Mouse (Mus musculus) MEL (cell line): ENCODE measurements around the gene Smarcd2. TPM values are rescaled to one million over a fixed set of nuclear protein-coding genes. Genes with fewer than 3 reads are reported as not detected.

ENCODE experiments used
- DNase-seq: peaks from one replicate; pipeline ENCODE4 v3.0.0; 2011; ENCODE audit warnings: low read depth, low spot score
- H3K27ac ChIP-seq: 2 replicates; pipeline ENCODE4 v1.5.1; 2012; ENCODE audit warnings: low read depth, mild to moderate bottlenecking, control low read depth, low read length, moderate library complexity; ENCODE audit not compliant: control insufficient read depth
- H3K27me3 ChIP-seq, 2 experiments: fragments of 150-350 bp in 1 of 2; sonication (generic) in 1 of 2; 2 replicates each; pipeline ENCODE4 v1.6.1; 2012; ENCODE audit warnings: low read length in 2 of 2, mild to moderate bottlenecking in 2 of 2, improper control_type of control experiment in 1 of 2, moderate library complexity in 1 of 2; ENCODE audit not compliant: insufficient read depth in 2 of 2, control insufficient read depth in 1 of 2
- H3K36me3 ChIP-seq, 2 experiments: 2 replicates each; pipeline ENCODE4 v1.6.1; 2012 to 2014; ENCODE audit warnings: low read length in 2 of 2, improper control_type of control experiment in 1 of 2, inconsistent platforms in 1 of 2, mild to moderate bottlenecking in 1 of 2; ENCODE audit not compliant: insufficient read depth in 2 of 2, control insufficient read depth in 1 of 2
- H3K4me1 ChIP-seq, 2 experiments: fragments of 150-350 bp in 1 of 2; sonication (generic) in 1 of 2; 2 replicates each; pipeline ENCODE4 v1.6.1; 2012; ENCODE audit warnings: low read length in 2 of 2, improper control_type of control experiment in 1 of 2, mild to moderate bottlenecking in 1 of 2; ENCODE audit not compliant: insufficient read depth in 2 of 2, control insufficient read depth in 1 of 2
- H3K4me3 ChIP-seq, 2 experiments: fragments of 150-350 bp in 1 of 2; sonication (generic) in 1 of 2; 2 replicates each; pipeline ENCODE4 v1.5.1; 2012; ENCODE audit warnings: low read depth in 2 of 2, low read length in 2 of 2, mild to moderate bottlenecking in 2 of 2, moderate library complexity in 2 of 2, control low read depth in 1 of 2, improper control_type of control experiment in 1 of 2; ENCODE audit not compliant: control insufficient read depth in 1 of 2, insufficient read depth in 1 of 2
- H3K79me2 ChIP-seq: 2 replicates; pipeline ENCODE4 v1.6.1; 2012; ENCODE audit warnings: mild to moderate bottlenecking, low read length, moderate library complexity; ENCODE audit not compliant: control insufficient read depth, poor library complexity, insufficient read depth
- H3K9ac ChIP-seq: 2 replicates; pipeline ENCODE4 v1.6.1; 2012; ENCODE audit warnings: low read depth, mild to moderate bottlenecking, control low read depth, low read length, moderate library complexity; ENCODE audit not compliant: control insufficient read depth, poor library complexity, severe bottlenecking
- H3K9me3 ChIP-seq: fragments of 150-350 bp; sonication (generic); replicated peaks from 2 replicates; pipeline ENCODE4 v1.6.1; 2012; ENCODE audit warnings: mild to moderate bottlenecking, low read length, improper control_type of control experiment, moderate library complexity; ENCODE audit not compliant: insufficient read depth
- BHLHE40 ChIP-seq: IDR thresholded peaks from 2 replicates; pipeline ENCODE4 v1.6.1; 2012; ENCODE audit warnings: low read depth, mild to moderate bottlenecking, inconsistent platforms, low read length, improper control_type of control experiment, borderline replicate concordance
- E2F4 ChIP-seq: IDR thresholded peaks from 2 replicates; pipeline ENCODE4 v1.6.1; 2011; ENCODE audit warnings: low read depth, low read length, improper control_type of control experiment, borderline replicate concordance
- GABPA ChIP-seq: IDR thresholded peaks from 2 replicates; pipeline ENCODE4 v1.6.1; 2012; ENCODE audit warnings: low read depth, mild to moderate bottlenecking, inconsistent platforms, low read length, improper control_type of control experiment, moderate library complexity
- GATA1 ChIP-seq: IDR thresholded peaks from 2 replicates; pipeline ENCODE4 v1.6.1; 2011; ENCODE audit warnings: low read depth, low read length, improper control_type of control experiment
- JUND ChIP-seq: IDR thresholded peaks from 2 replicates; pipeline ENCODE4 v1.6.1; 2011; ENCODE audit warnings: low read depth, mild to moderate bottlenecking, improper control_type of control experiment, low read length
- KAT2A ChIP-seq: conservative IDR thresholded peaks from 2 replicates; pipeline ENCODE4 v1.6.1; 2012; ENCODE audit warnings: low read depth, low read length, improper control_type of control experiment, inconsistent platforms
- MAFK ChIP-seq: IDR thresholded peaks from 2 replicates; pipeline ENCODE4 v1.6.1; 2011; ENCODE audit warnings: low read depth, mild to moderate bottlenecking, low read length, improper control_type of control experiment, borderline replicate concordance
- MXI1 ChIP-seq: IDR thresholded peaks from 2 replicates; pipeline ENCODE4 v1.6.1; 2011; ENCODE audit warnings: mild to moderate bottlenecking, low read depth, low read length, improper control_type of control experiment
- MYB ChIP-seq: IDR thresholded peaks from 2 replicates; pipeline ENCODE4 v1.6.1; 2011; ENCODE audit warnings: mild to moderate bottlenecking, low read depth, low read length, improper control_type of control experiment
- MYC ChIP-seq: IDR thresholded peaks from 2 replicates; pipeline ENCODE4 v1.6.1; 2011; ENCODE audit warnings: low read depth, mild to moderate bottlenecking, low read length, improper control_type of control experiment, moderate library complexity
- NRF1 ChIP-seq: IDR thresholded peaks from 2 replicates; pipeline ENCODE4 v1.6.1; 2014; ENCODE audit warnings: low read depth, mild to moderate bottlenecking, inconsistent platforms, low read length, improper control_type of control experiment, moderate library complexity; ENCODE audit not compliant: poor library complexity, insufficient read depth, severe bottlenecking
- POLR2A ChIP-seq, 2 experiments: IDR thresholded peaks; 2 replicates each; pipeline ENCODE4 v1.6.1; 2011 to 2012; ENCODE audit warnings: low read length in 2 of 2, mild to moderate bottlenecking in 2 of 2, control low read depth in 1 of 2, improper control_type of control experiment in 1 of 2, low read depth in 1 of 2, moderate library complexity in 1 of 2; ENCODE audit not compliant: control insufficient read depth in 1 of 2, insufficient read depth in 1 of 2, poor library complexity in 1 of 2
- POLR2AphosphoS2 ChIP-seq: IDR thresholded peaks from 2 replicates; pipeline ENCODE4 v1.6.1; 2011; ENCODE audit warnings: low read length, improper control_type of control experiment
- POLR2AphosphoS5 ChIP-seq: IDR thresholded peaks from 2 replicates; pipeline ENCODE4 v1.6.1; 2012; ENCODE audit warnings: low read depth, borderline replicate concordance, mild to moderate bottlenecking, inconsistent platforms, low read length, moderate library complexity, mixed read lengths
- RAD21 ChIP-seq: IDR thresholded peaks from 2 replicates; pipeline ENCODE4 v1.6.1; 2011; ENCODE audit warnings: mild to moderate bottlenecking, low read depth, low read length, improper control_type of control experiment
- RCOR1 ChIP-seq: IDR thresholded peaks from 2 replicates; pipeline ENCODE4 v1.6.1; 2012; ENCODE audit warnings: low read depth, mild to moderate bottlenecking, inconsistent platforms, low read length, improper control_type of control experiment
- TCF12 ChIP-seq: IDR thresholded peaks from 2 replicates; pipeline ENCODE4 v1.6.1; 2014; ENCODE audit warnings: low read depth, mild to moderate bottlenecking, inconsistent platforms, low read length, improper control_type of control experiment, moderate library complexity
- UBTF ChIP-seq: IDR thresholded peaks from 2 replicates; pipeline ENCODE4 v1.6.1; 2012; ENCODE audit warnings: low read depth, mild to moderate bottlenecking, inconsistent platforms, low read length, improper control_type of control experiment, moderate library complexity, borderline replicate concordance; ENCODE audit not compliant: insufficient read depth
- USF1 ChIP-seq: IDR thresholded peaks from 2 replicates; pipeline ENCODE4 v1.6.1; 2014; ENCODE audit warnings: low read depth, mild to moderate bottlenecking, inconsistent platforms, low read length, improper control_type of control experiment, moderate library complexity
- USF2 ChIP-seq, 2 experiments: IDR thresholded peaks; 2 replicates each; pipeline ENCODE4 v1.6.1; 2011 to 2012; ENCODE audit warnings: improper control_type of control experiment in 2 of 2, low read length in 2 of 2, borderline replicate concordance in 1 of 2, inconsistent platforms in 1 of 2, low read depth in 1 of 2, mild to moderate bottlenecking in 1 of 2; ENCODE audit not compliant: insufficient read depth in 1 of 2
- ZC3H11A ChIP-seq: IDR thresholded peaks from 2 replicates; pipeline ENCODE4 v1.6.1; 2012; ENCODE audit warnings: low read depth, mild to moderate bottlenecking, inconsistent platforms, low read length, improper control_type of control experiment
- ZKSCAN1 ChIP-seq: IDR thresholded peaks from 2 replicates; pipeline ENCODE4 v1.6.1; 2012; ENCODE audit warnings: low read depth, mild to moderate bottlenecking, inconsistent platforms, low read length, improper control_type of control experiment, moderate library complexity
- ZNF384 ChIP-seq: IDR thresholded peaks from 2 replicates; pipeline ENCODE4 v1.6.1; 2012; ENCODE audit warnings: low read depth, mild to moderate bottlenecking, inconsistent platforms, low read length, improper control_type of control experiment
- polyA plus RNA-seq, 2 experiments: library from polyadenylated mRNA; stranded (reverse) in 1 of 2; unstranded in 1 of 2; fragments of >175 nt in 1 of 2; fragments of >200 nt in 1 of 2; gene quantifications; 2 replicates each; pipeline versions ENCODE4 v1.2.1 to v1.2.4; 2012; ENCODE audit warnings: low replicate concordance in 2 of 2, low read depth in 1 of 2; ENCODE audit not compliant: insufficient read length in 2 of 2, insufficient read depth in 1 of 2, missing spikeins in 1 of 2
- total RNA-seq: library from RNA; depleted of rRNA; stranded (reverse); fragments of 300-350 nt; gene quantifications from 2 replicates; pipeline ENCODE4 v1.2.3, GENCODE M21; 2012

Gene Smarcd2
- total and polyA plus RNA-seq, 3 experiments: 123 to 131 TPM; not detected in 1

DNA sequence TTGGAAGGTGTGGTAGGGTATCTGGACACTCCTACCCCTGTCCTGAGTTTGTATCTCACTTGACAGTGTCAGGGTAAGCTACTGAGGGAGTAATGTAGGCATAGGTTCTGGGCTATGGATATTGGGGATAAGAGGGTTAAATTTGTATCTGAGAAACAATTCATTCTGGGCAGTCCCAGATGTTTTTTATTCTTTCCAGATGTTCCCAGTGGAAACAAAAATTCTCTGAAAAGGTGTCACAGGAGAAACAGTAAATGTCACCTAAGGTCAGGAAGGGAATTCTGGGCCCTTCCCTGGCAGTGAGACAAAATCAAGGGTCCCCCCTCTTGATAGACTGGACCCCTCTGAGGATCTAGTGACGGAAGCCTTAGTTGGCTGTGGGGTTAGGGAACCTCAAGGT lies 43.6 kb upstream of the Smarcd2 start:
- TF ChIP-seq TCF12 (no peak), POLR2AphosphoS2 (no peak), RCOR1 (no peak), GATA1 (no peak), MYC (no peak), USF2 (IDR thresholded peaks at IDR 0.05; ENCODE audit: borderline replicate concordance in 1 of 2, insufficient read depth in 1 of 2, low read depth in 1 of 2, low read length in 2 of 2) (no peak), ZNF384 (no peak), MAFK (no peak), KAT2A (no peak), POLR2AphosphoS5 (no peak), ZKSCAN1 (no peak), UBTF (no peak)
- no peaks in the 10 kb centered on the region for H3K79me2 ChIP-seq
- H3K36me3 ChIP-seq: no peaks in the 10 kb centered on the region
- H3K27ac ChIP-seq: no peak overlapping the region
- H3K4me1 ChIP-seq: peaks cover 0 to 6% of the 10 kb centered on the region in 2 experiments; a peak in 1 of 4 replicates
- no peak overlapping the region for H3K9ac ChIP-seq
- DNase-seq: no peak
- no peaks in the 10 kb centered on the region; a peak in 1 of 4 replicates for H3K27me3 ChIP-seq
- H3K4me3 ChIP-seq: no peak overlapping the region
- H3K9me3 ChIP-seq: no peaks in the 10 kb centered on the region

DNA sequence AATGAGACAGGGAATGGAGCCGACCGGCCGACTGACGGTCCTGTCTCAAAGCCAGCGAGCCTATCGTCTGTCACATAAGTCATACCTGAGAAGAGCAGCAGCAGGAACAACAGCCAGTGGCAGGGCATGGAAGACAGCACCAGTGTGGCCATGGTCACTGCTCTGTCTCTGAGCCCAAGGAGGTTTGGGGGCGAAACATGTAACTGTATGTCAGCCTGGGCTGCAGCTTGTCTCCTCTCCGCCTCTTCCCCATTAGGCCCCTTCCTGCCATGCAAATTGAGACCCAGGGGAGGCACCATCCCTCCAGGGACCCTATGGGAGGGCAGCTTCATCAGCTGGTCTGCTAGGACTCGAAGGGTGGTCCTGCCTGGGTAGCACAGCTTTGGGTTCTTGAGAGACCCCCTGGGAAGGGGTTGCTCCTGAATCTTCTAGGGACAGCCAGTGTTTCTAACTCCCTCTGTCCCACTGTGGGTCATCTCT lies 41.6 kb upstream of the Smarcd2 start, which contains the start of gene Cd79b:
TSS of gene Cd79b (minus strand) at position 430 of the 480 bp plus-strand sequence.
- H3K4me1 ChIP-seq: peaks cover 0 to 6% of the 10 kb centered on the region in 2 experiments; a peak in 1 of 4 replicates
- no peak within 1 kb of the TSS for H3K27ac ChIP-seq
- no peak for DNase-seq
- no peaks in the 10 kb centered on the region for H3K79me2 ChIP-seq
- no peak within 1 kb of the TSS for H3K4me3 ChIP-seq
- peaks cover 0 to under 1% of the 10 kb centered on the region in 2 experiments; a peak in 1 of 4 replicates for H3K27me3 ChIP-seq
- no peak within 1 kb of the TSS for H3K9ac ChIP-seq
- no peaks in the 10 kb centered on the region for H3K9me3 ChIP-seq
- TF ChIP-seq POLR2AphosphoS5 (no peak), E2F4 (no peak)
- no peaks in the 10 kb centered on the region for H3K36me3 ChIP-seq

DNA sequence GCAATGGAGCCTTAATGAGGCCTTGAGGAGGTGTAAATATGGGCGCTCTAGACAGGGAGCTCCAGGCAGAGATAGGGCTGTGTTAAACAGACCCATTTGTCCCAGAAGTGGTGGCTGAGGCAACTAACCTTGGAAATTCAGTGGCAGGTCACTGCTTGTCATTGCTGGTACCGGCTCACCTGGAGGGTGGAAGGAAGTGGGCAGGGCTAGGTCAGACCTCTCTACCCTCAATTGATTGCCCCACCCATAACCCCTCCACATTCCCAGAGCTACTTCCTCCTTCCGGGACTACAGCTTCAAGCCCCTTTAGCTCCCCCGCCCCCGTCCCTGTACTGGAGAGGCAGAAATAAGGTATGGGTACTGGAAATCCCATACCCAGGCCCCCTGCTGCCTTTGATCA lies 40.8 kb upstream of the Smarcd2 start:
- H3K9ac ChIP-seq: no peak overlapping the region
- no peaks in the 10 kb centered on the region for H3K79me2 ChIP-seq
- H3K4me3 ChIP-seq: no peak overlapping the region
- H3K4me1 ChIP-seq: peaks cover 0 to 6% of the 10 kb centered on the region in 2 experiments; a peak in 1 of 4 replicates
- no peak for TF ChIP-seq POLR2A (IDR thresholded peaks at IDR 0.05; ENCODE audit: control insufficient read depth in 1 of 2, insufficient read depth in 1 of 2, low read depth in 1 of 2, low read length in 2 of 2, poor library complexity in 1 of 2)
- TF ChIP-seq ZC3H11A: no peak
- TF ChIP-seq ZNF384: no peak
- no peak for TF ChIP-seq MYC
- no peak for TF ChIP-seq MYB
- TF ChIP-seq GABPA: no peak
- no peak for TF ChIP-seq NRF1
- TF ChIP-seq USF1: no peak
- no peak for TF ChIP-seq JUND
- TF ChIP-seq RAD21: no peak
- no peak for TF ChIP-seq MXI1
- TF ChIP-seq MAFK: no peak
- TF ChIP-seq BHLHE40: no peak
- no peak for TF ChIP-seq USF2 (IDR thresholded peaks at IDR 0.05; ENCODE audit: borderline replicate concordance in 1 of 2, insufficient read depth in 1 of 2, low read depth in 1 of 2, low read length in 2 of 2)
- TF ChIP-seq RCOR1: no peak
- peaks cover 1 to 3% of the 10 kb centered on the region in 2 experiments; a peak in 1 of 4 replicates for H3K27me3 ChIP-seq
- no peak for DNase-seq
- no peaks in the 10 kb centered on the region for H3K9me3 ChIP-seq
- H3K36me3 ChIP-seq: no peaks in the 10 kb centered on the region
- H3K27ac ChIP-seq: no peak overlapping the region
